Mouse (Mus musculus) liver, embryonic 18 days (tissue): Measurements from ENCODE around the gene Cercam. TPM values are rescaled to one million over a fixed set of nuclear protein-coding genes. Genes with fewer than 3 reads are reported as not detected.

ENCODE experiments used
- polyA plus RNA-seq: library from polyadenylated mRNA; depleted of rRNA; stranded (reverse); fragments of >200 nt; gene quantifications from 2 replicates; pipeline ENCODE4 v1.2.3, GENCODE M21; 2012; rRNA removed

Gene Cercam
- 7.1 and 9.2 TPM in 2 replicates for polyA plus RNA-seq

GRCm38 (mm10) chr2:29868949-29869645 lies at the start of gene Cercam:
Gene Cercam (plus strand): TSS chr2:29869164.

DNA sequence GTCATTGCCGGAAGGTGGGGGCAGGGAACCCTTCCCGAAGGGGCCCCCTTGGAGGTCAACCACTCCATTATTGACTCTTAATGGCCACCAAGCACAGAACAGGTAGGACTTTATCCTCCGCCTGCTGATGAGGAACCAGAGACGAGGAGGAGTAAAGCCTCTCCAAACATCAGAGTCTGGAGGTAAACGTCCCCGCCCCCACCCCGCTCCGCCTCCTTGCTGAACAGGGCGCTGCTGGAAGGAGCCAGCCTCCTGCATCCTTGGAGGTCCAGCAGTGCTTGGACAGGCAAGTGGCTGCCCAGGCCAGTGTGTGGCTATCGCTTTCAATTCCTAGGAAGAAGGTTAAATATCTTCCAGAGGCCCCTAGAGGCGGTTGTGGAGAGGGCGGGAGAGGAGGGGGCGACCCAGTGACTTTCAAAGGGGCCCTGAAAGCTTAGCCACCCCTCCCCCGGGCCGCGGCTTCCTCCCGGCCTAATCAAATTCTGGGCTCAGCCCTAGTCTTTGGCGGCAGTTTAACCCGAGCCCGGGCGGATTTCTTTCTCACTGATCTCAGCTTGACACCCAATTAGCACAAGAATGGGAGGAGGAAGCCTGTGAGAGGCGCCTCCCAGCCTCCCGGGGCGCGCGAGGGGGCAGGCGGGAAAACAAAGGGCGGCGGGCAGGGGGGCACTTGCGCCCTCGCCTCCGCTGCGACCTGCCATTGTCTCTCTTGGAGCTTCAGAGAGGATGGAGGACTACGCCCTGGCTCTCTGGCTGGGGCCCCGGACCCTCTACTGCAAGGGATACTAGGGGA lies 48.7 kb upstream of the Cercam start, which contains the start of gene Urm1:
Urm1 (plus strand) TSS at position 51 of the 793 bp plus-strand sequence.

DNA sequence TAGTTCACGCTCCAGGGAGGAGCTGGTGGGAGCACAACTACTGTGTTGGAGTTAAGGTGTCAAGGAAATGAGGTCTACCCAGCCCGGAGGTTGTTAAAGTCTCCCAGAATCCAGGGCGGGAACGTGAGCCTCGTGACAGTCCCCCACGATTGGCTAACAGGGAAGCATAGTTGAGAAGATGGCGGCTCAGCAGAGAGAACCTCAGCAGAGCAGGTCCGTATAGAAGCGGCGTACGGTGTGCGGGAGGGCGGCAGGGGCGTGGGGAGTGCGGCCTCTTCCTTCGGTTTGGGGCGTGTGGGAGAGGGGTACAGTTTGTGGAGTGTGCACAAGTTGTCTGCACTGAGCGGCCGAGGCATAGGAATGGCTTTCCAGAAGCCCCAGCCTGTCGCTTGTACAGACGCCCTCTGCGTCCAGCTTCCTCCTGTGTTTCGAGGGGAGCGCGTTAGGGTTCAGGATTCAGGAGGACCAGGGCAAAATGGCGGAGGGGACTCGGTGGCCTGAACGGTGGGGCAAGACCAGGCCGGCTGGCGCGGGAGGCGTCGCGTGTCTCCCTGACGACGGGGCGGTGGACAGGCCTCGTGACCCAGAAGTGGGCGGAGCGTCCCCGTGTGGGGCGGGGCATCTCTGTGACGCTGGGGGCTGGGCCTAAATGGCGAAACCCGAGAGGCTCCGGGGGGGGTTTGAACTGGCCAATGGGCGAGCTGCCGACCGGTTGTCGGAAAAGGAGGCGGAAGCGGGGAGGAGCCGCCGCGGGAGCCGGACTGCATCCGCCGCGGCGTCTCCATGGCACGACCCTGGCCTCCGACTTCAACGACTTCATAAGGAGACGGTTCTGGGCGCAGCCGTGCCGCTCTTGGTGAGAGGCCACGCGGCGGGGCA lies 20.3 kb downstream of the Cercam start, which contains the start of gene Odf2:
Odf2 (plus strand) TSS at position 156 of the 879 bp plus-strand sequence.

Other genes with a start within 250 kb of the Cercam start
- gene Rapgef1, start 249.4 kb upstream of the Cercam start, polyA plus RNA-seq, result 8.9 and 10.2 TPM in 2 replicates
- gene Gm13420, start 117.5 kb upstream of the Cercam start, polyA plus RNA-seq, result 0.45 and 0.77 TPM in 2 replicates
- not detected in 2 replicates for gene Gm13547, start 109.9 kb upstream of the Cercam start, polyA plus RNA-seq
- 9.4 and 9.7 TPM in 2 replicates for gene Coq4, start 81.7 kb upstream of the Cercam start, polyA plus RNA-seq
- gene Trub2, start 80.7 kb upstream of the Cercam start, polyA plus RNA-seq, result 9.4 and 10.8 TPM in 2 replicates
- 6.7 and 7.1 TPM in 2 replicates for gene Slc27a4, start 66.5 kb upstream of the Cercam start, polyA plus RNA-seq
- 13.4 and 14.4 TPM in 2 replicates for gene Urm1, start 49.1 kb upstream of the Cercam start, polyA plus RNA-seq
- gene Odf2, start 20.1 kb downstream of the Cercam start, polyA plus RNA-seq, result 13.0 and 18.6 TPM in 2 replicates
- 8.3 and 9.8 TPM in 2 replicates for gene Gle1, start 66.3 kb downstream of the Cercam start, polyA plus RNA-seq
- gene Sptan1, start 96.4 kb downstream of the Cercam start, polyA plus RNA-seq, result 34.7 and 35.9 TPM in 2 replicates
- gene Wdr34, start 179.7 kb downstream of the Cercam start, polyA plus RNA-seq, result 5.3 and 5.4 TPM in 2 replicates
- gene Set, start 188.2 kb downstream of the Cercam start, polyA plus RNA-seq, result 100 and 111 TPM in 2 replicates
- gene Pkn3, start 208.5 kb downstream of the Cercam start, polyA plus RNA-seq, result 2.3 and 2.7 TPM in 2 replicates
- 33.0 and 37.5 TPM in 2 replicates for gene Zdhhc12, start 224.5 kb downstream of the Cercam start, polyA plus RNA-seq